Mouse (Mus musculus): ENCODE data around the gene Acsbg1. TPM values are rescaled to one million over a fixed set of nuclear protein-coding genes. Genes with fewer than 3 reads are reported as not detected.

Acsbg1 gene
- total and polyA plus RNA-seq, 2 experiments: under 0.01 to 0.12 TPM

DNA sequence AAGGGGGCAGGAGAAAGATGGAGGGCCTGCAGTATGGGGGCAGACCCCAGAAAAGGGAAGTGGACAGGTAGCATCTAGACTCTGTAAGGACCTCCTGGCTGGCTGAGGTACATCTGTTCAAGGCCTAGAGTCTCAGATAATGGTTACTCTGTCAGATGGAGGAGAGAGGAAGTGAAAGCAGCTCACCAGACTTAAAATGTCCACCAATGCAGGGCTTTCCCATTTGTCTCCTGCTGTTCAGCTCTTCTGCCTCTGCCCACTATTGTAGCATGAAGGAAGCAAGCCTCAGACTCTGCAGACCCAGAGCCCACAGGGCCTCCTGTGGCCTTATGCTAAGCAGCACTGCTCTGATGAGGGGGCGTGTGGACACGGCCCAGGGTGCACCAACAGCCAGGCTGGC lies 106.6 kb downstream of the Acsbg1 start:
- TF ChIP-seq POLR2A (IDR thresholded peaks at IDR 0.05; ENCODE audit: extremely low read depth, insufficient read depth, low read length) (no peak), CTCF (IDR thresholded peaks at IDR 0.05; ENCODE audit: low read depth, low read length) (no peak)
- WGBS: 72% methylated on average over 2 of the region's 2 CpGs
- no peak for DNase-seq (ENCODE audit: extremely low read depth, low read depth, low spot score)
- Histone ChIP-seq H3K27me3 (ENCODE audit: control insufficient read depth, insufficient read depth, low read length) (no peaks in the 10 kb centered on the region), H3K79me2 (ENCODE audit: control insufficient read depth, insufficient read depth, low read length) (no peaks in the 10 kb centered on the region), H3K4me3 (ENCODE audit: insufficient read depth, low read depth, low read length) (no peak overlapping the region), H3K9ac (ENCODE audit: low read depth, low read length) (no peak overlapping the region), H3K36me3 (ENCODE audit: control insufficient read depth, insufficient read depth, low read length) (no peaks in the 10 kb centered on the region), H3K27ac (replicated peaks; ENCODE audit: insufficient read depth, low read depth, low read length) (no peak overlapping the region), H3K4me1 (ENCODE audit: control insufficient read depth, insufficient read depth, low read length) (no peaks in the 10 kb centered on the region)

Other genes starting within 250 kb of the Acsbg1 start
- gene Dmxl2, start 160.2 kb downstream of the Acsbg1 start, total RNA-seq (2014; rRNA removed): 12.3 and 20.7 TPM in 2 replicates
- 2.9 and 3.6 TPM in 2 replicates for gene Dmxl2, start 160.2 kb downstream of the Acsbg1 start, polyA plus RNA-seq (2012; rRNA removed)
- not detected in 2 replicates for gene Sh2d7, start 122.9 kb downstream of the Acsbg1 start, total RNA-seq (2014; rRNA removed)
- not detected in 2 replicates for gene Sh2d7, start 122.9 kb downstream of the Acsbg1 start, polyA plus RNA-seq (2012; rRNA removed)
- gene Cib2, start 101.7 kb downstream of the Acsbg1 start, total RNA-seq (2014; rRNA removed): 3.7 and 4.7 TPM in 2 replicates
- 4.1 and 5.8 TPM in 2 replicates for gene Cib2, start 101.7 kb downstream of the Acsbg1 start, polyA plus RNA-seq (2012; rRNA removed)
- 25.9 and 26.1 TPM in 2 replicates for gene Idh3a, start 75.5 kb downstream of the Acsbg1 start, total RNA-seq (2014; rRNA removed)
- gene Idh3a, start 75.5 kb downstream of the Acsbg1 start, polyA plus RNA-seq (2012; rRNA removed): 16.3 and 19.0 TPM in 2 replicates
- 2.7 and 3.5 TPM in 2 replicates for gene Dnaja4, start 37.0 kb upstream of the Acsbg1 start, total RNA-seq (2014; rRNA removed)
- 1.3 and 2.2 TPM in 2 replicates for gene Dnaja4, start 37.0 kb upstream of the Acsbg1 start, polyA plus RNA-seq (2012; rRNA removed)
- 83.5 and 86.2 TPM in 2 replicates for gene Wdr61, start 72.6 kb upstream of the Acsbg1 start, total RNA-seq (2014; rRNA removed)
- 38.4 and 38.6 TPM in 2 replicates for gene Wdr61, start 72.6 kb upstream of the Acsbg1 start, polyA plus RNA-seq (2012; rRNA removed)
- not detected in 2 replicates for gene Crabp1, start 102.9 kb upstream of the Acsbg1 start, total RNA-seq (2014; rRNA removed)
- gene Crabp1, start 102.9 kb upstream of the Acsbg1 start, polyA plus RNA-seq (2012; rRNA removed): not detected in 2 replicates
- 53.8 and 58.7 TPM in 2 replicates for gene Ireb2, start 201.9 kb upstream of the Acsbg1 start, total RNA-seq (2014; rRNA removed)
- 7.1 and 7.7 TPM in 2 replicates for gene Ireb2, start 201.9 kb upstream of the Acsbg1 start, polyA plus RNA-seq (2012; rRNA removed)

All from liver, adult 2 months (tissue).